Mouse (Mus musculus) T-helper 1 cell (primary cell): ENCODE measurements at regions not wholly inside any gene's neighbourhood (a gene's known extent, or its start where the extent isn't known, plus 50 kb on each side); places are given as distances from the start of the nearest gene placed in this dataset.

ENCODE experiments used
- in situ Hi-C: fragments of 300-600 bp; cut with MboI, MseI; formaldehyde crosslinking; loops from one replicate; pipeline ENCODE4 v1.15.1; 2025; ENCODE audit warnings: high pct_unique_total_duplicates

- in situ Hi-C loops: no loop called here
Observed at GRCm38 (mm10) chr4:29604322-29604721, 791.4 kb downstream of the Epha7 start.

- in situ Hi-C loops: no loop called here
Observed at GRCm38 (mm10) chr4:29617910-29618309, 805.0 kb downstream of the Epha7 start.

- in situ Hi-C loops: no loop called here
Observed at GRCm38 (mm10) chr4:29644839-29645565, 832.1 kb downstream of the Epha7 start.

DNA sequence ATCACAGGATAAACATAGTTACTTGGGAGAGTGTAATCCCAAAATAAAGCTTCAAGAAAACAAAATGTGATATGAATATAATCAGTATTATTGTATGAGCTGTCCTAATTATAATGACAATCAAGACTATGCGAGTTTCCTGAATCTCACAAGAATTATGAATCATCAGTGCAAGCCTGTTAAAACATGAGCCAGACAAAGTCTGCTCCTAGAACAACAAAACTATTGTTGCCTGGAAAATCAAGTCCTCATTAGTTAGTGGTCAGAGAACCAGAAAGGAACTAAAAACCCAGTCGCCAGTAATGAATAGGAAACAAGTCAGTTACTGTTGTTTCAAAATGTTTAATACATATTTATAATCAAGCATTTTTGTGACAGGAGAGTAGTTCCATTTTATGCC, 841.0 kb downstream of the Epha7 start:
- in situ Hi-C loops: no loop called here

DNA sequence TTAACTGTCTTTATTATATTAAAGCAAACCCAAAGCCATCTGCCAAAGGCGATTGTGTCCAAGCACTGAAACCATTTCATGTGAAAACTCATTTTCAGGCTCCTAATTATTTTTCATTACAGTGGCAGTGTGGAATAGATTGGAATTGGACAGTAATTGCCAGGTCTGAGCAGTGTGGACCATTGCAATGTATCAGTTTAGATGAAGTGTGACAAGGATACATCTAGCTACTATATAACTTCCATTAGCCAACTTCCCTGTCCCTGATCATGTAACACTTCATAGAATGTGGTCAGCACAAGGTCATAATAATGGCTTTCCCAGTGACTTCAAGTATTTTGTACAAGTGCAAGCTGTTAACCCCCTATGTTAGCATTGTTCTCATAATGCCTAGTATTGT, 842.7 kb downstream of the Epha7 start:
- in situ Hi-C loops: no loop called here

DNA sequence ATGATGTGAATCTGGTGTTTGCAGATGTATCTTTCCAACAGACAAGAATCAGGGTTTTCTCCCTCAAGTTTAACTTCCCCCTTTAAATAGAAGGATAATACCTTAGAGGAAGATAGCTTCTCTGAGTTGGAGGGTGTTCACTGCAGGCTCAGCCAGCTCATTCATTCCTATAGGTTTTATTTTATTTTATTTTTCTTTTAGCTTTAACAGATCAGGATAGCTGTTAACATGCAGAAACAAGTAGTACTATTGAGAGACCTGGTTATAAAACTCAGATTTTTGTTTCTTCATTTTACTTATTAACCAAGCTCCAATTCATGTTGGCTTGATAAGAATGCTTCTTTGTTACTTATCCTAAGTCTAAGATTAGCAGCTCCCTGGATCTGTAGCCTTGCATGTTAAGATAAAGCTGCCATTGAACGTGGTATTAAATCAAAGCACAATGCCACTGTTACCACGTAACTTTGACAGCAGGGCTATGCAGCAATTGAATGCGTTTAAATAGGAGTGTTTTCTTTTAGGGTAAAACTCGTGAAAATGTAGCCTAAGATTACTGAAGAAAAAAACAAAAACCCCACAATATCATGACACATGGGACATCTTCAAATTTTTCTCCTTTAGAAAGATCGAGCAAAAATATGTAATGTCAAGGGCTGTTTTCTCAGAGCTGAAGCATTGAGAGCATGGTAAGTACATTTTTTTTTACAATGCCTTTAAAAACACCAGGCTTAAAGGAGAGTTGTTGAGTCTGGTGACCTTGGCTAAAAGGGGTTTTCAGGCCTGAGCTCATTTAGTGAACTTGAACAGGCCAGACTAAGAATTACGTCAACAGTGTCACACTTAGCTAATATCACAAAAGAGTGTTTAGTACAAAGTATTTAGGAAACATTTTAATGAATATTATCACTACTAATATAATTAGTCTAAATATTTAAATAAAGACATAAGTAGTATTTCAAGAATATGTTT, 848.5 kb downstream of the Epha7 start:
- in situ Hi-C loops: loop anchor here (10.0 kb wide), 1 partner anchor 1243 kb away; no protein-coding TSS in a partner anchor

GRCm38 (mm10) chr4:29665561-29665960, 852.6 kb downstream of the Epha7 start:
- in situ Hi-C loops: loop anchor here (10.0 kb wide), 1 partner anchor 1239 kb away; no protein-coding TSS in a partner anchor

DNA sequence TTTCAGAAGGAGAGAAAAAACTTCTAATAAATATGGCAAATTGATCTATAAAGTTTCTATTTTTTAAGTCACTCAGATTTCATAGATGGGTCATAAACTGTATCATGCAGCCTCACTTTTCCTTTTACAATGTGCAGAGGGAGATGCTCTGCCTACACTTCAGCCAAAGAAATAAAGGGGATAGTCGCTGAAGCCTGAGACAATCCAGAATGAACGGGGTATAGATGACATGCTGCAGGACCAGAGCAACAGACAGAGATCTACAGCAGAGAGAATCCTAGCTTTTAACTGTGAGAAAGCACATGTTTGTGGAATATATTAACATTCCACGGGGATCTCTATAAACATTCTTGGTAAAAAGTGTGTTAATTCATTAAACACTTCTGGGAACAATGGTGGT, 881.2 kb downstream of the Epha7 start:
- in situ Hi-C loops: no loop called here

- in situ Hi-C loops: no loop called here
Observed at GRCm38 (mm10) chr4:29732513-29732912, 919.6 kb downstream of the Epha7 start.

GRCm38 (mm10) chr4:29741991-29742390, 929.1 kb downstream of the Epha7 start:
- in situ Hi-C loops: no loop called here

DNA sequence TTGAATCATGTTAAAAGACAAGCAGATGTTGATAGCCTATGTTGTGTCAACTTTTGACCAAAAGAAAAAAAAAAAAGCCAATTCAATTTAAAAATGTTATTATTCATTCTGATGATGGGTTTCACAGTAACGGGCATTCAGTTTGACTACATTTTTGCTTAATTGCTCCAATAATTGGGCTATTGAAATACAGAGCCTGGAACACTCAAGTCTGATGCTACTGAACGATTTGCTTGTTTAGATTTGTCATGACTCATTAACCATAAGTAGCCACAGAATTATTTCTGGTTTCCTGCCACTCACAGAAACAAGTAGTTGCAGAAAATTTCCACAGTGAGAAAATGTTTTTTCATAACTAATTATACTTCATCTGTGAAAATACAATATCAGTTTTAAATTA, 929.8 kb downstream of the Epha7 start:
- in situ Hi-C loops: no loop called here
